Mouse (Mus musculus) hindbrain, embryonic 10.5 days (tissue): ENCODE data around the gene Aqp3. TPM values are rescaled to one million over a fixed set of nuclear protein-coding genes. Genes with fewer than 3 reads are reported as not detected.

Experiments used
- DNase-seq: peaks from one replicate; pipeline ENCODE4 v3.0.0-alpha.2; 2017; ENCODE audit warnings: low spot score
- H3K27ac ChIP-seq: fragments of 300-500 bp; sonication (generic); 2 replicates; pipeline ENCODE4 v1.5.1; 2016; ENCODE audit warnings: mild to moderate bottlenecking, moderate library complexity
- H3K27me3 ChIP-seq: fragments of 300-500 bp; sonication (generic); 2 replicates; pipeline ENCODE4 v1.6.1; 2016; ENCODE audit warnings: mild to moderate bottlenecking; ENCODE audit not compliant: poor library complexity, insufficient read depth, severe bottlenecking
- H3K36me3 ChIP-seq: fragments of 300-500 bp; sonication (generic); 2 replicates; pipeline ENCODE4 v1.6.1; 2016; ENCODE audit warnings: mild to moderate bottlenecking, moderate library complexity
- H3K4me1 ChIP-seq: fragments of 300-500 bp; sonication (generic); replicated peaks from 2 replicates; pipeline ENCODE4 v1.6.1; 2016; ENCODE audit warnings: mild to moderate bottlenecking
- H3K4me3 ChIP-seq: fragments of 300-500 bp; sonication (generic); 2 replicates; pipeline ENCODE4 v1.5.1; 2016; ENCODE audit warnings: mild to moderate bottlenecking, moderate library complexity
- H3K9me3 ChIP-seq: fragments of 300-500 bp; sonication (generic); 2 replicates; pipeline ENCODE4 v1.6.1; 2016; ENCODE audit warnings: mild to moderate bottlenecking, moderate library complexity
- WGBS: fragments of 180-500 bp; shearing (Covaris S2); methylation state at CpG from one replicate; pipeline ENCODE4 v1.1.7; 2016; 5-methylcytosine and 5-hydroxymethylcytosine counted together
- polyA plus RNA-seq: library from polyadenylated mRNA; unstranded; fragments of >200 nt; fragmentation: Nextera tagmentation; extraction: Ambion mirVana; gene quantifications from 2 replicates; pipeline ENCODE4 v1.2.1, GENCODE M21; 2016

The Aqp3 gene
- polyA plus RNA-seq, 1 experiment from 2014 or later: 3.1 TPM

- peak; percentile 99 for DNase-seq
- H3K4me3 ChIP-seq: peak within 1 kb of the TSS; percentile 74
- H3K9me3 ChIP-seq: no peaks in the 10 kb centered on the region
- H3K4me1 ChIP-seq: peaks cover 10% of the 10 kb centered on the region
- H3K27me3 ChIP-seq: no peaks in the 10 kb centered on the region
- peak within 1 kb of the TSS; percentile 83 for H3K27ac ChIP-seq
- peaks cover 40% of the 10 kb centered on the region for H3K36me3 ChIP-seq
- 2% methylated on average over 29 of the region's 29 CpGs for WGBS
These were observed 26.4 kb upstream of the Aqp3 start, which contains the start of gene Nol6 for GRCm38 (mm10) chr4:41124180-41124951. Nol6 (minus strand) TSS chr4:41124455.

GRCm38 (mm10) chr4:41118706-41119292 is 20.8 kb upstream of the Aqp3 start:
- H3K4me3 ChIP-seq: 0 out of 2 replicates have a peak overlapping the region, but pooled peaks have one; percentile 1
- H3K4me1 ChIP-seq: peaks cover 9% of the 10 kb centered on the region
- H3K27me3 ChIP-seq: no peaks in the 10 kb centered on the region
- H3K36me3 ChIP-seq: peaks cover 96% of the 10 kb centered on the region
- peak; percentile 56 for DNase-seq
- H3K27ac ChIP-seq: no peak overlapping the region
- WGBS: 72% methylated on average over 11 of the region's 11 CpGs
- no peaks in the 10 kb centered on the region for H3K9me3 ChIP-seq

- no peaks in the 10 kb centered on the region for H3K9me3 ChIP-seq
- no peak overlapping the region for H3K27ac ChIP-seq
- no peak for DNase-seq
- H3K4me3 ChIP-seq: no peak overlapping the region
- peaks cover 84% of the 10 kb centered on the region for H3K36me3 ChIP-seq
- H3K4me1 ChIP-seq: no peaks in the 10 kb centered on the region
- 77% methylated on average over 3 of the region's 3 CpGs for WGBS
- no peaks in the 10 kb centered on the region for H3K27me3 ChIP-seq
These were observed 18.8 kb upstream of the Aqp3 start for GRCm38 (mm10) chr4:41116817-41117216.

GRCm38 (mm10) chr4:41115793-41116192 is 17.8 kb upstream of the Aqp3 start:
- H3K27ac ChIP-seq: no peak overlapping the region
- H3K9me3 ChIP-seq: no peaks in the 10 kb centered on the region
- H3K27me3 ChIP-seq: no peaks in the 10 kb centered on the region
- no peaks in the 10 kb centered on the region for H3K4me1 ChIP-seq
- no peak for DNase-seq
- H3K36me3 ChIP-seq: peaks cover 74% of the 10 kb centered on the region
- WGBS: 96% methylated on average over 15 of the region's 15 CpGs
- H3K4me3 ChIP-seq: no peak overlapping the region

GRCm38 (mm10) chr4:41115074-41115473 is 17.1 kb upstream of the Aqp3 start:
- Histone ChIP-seq H3K36me3 (peaks cover 66% of the 10 kb centered on the region), H3K4me3 (no peak overlapping the region), H3K9me3 (no peaks in the 10 kb centered on the region), H3K27ac (no peak overlapping the region), H3K4me1 (no peaks in the 10 kb centered on the region), H3K27me3 (no peaks in the 10 kb centered on the region)
- DNase-seq: no peak
- 83% methylated on average over 6 of the region's 6 CpGs for WGBS

- WGBS: 82% methylated on average over 9 of the region's 9 CpGs
- H3K9me3 ChIP-seq: no peaks in the 10 kb centered on the region
- no peaks in the 10 kb centered on the region for H3K4me1 ChIP-seq
- no peak overlapping the region for H3K27ac ChIP-seq
- H3K27me3 ChIP-seq: no peaks in the 10 kb centered on the region
- no peak overlapping the region for H3K4me3 ChIP-seq
- no peak for DNase-seq
- peaks cover 61% of the 10 kb centered on the region for H3K36me3 ChIP-seq
These were observed 16.5 kb upstream of the Aqp3 start for GRCm38 (mm10) chr4:41114358-41115070.

GRCm38 (mm10) chr4:41108717-41109425 is 10.9 kb upstream of the Aqp3 start:
- no peaks in the 10 kb centered on the region for H3K9me3 ChIP-seq
- 83% methylated on average over 10 of the region's 10 CpGs for WGBS
- no peak overlapping the region for H3K4me3 ChIP-seq
- peaks cover 4% of the 10 kb centered on the region for H3K36me3 ChIP-seq
- H3K4me1 ChIP-seq: no peaks in the 10 kb centered on the region
- no peak for DNase-seq
- H3K27ac ChIP-seq: no peak overlapping the region
- no peaks in the 10 kb centered on the region for H3K27me3 ChIP-seq

- Histone ChIP-seq H3K4me3 (no peak overlapping the region), H3K4me1 (no peaks in the 10 kb centered on the region), H3K27ac (no peak overlapping the region), H3K9me3 (no peaks in the 10 kb centered on the region), H3K27me3 (no peaks in the 10 kb centered on the region), H3K36me3 (no peaks in the 10 kb centered on the region)
- 84% methylated on average over 4 of the region's 4 CpGs for WGBS
- DNase-seq: no peak
These were observed 9.5 kb upstream of the Aqp3 start for GRCm38 (mm10) chr4:41107440-41107839.

- Histone ChIP-seq H3K36me3 (no peaks in the 10 kb centered on the region), H3K9me3 (no peaks in the 10 kb centered on the region), H3K4me3 (no peak overlapping the region), H3K27me3 (peaks cover 19% of the 10 kb centered on the region), H3K27ac (no peak overlapping the region), H3K4me1 (peaks cover 9% of the 10 kb centered on the region)
- no peak for DNase-seq
These were observed 4.9 kb upstream of the Aqp3 start for GRCm38 (mm10) chr4:41102901-41103300.

GRCm38 (mm10) chr4:41100986-41101385 is 3.0 kb upstream of the Aqp3 start:
- Histone ChIP-seq H3K4me3 (no peak overlapping the region), H3K36me3 (no peaks in the 10 kb centered on the region), H3K27ac (no peak overlapping the region), H3K27me3 (peaks cover 38% of the 10 kb centered on the region), H3K9me3 (no peaks in the 10 kb centered on the region), H3K4me1 (peaks cover 25% of the 10 kb centered on the region)
- 47% methylated on average over 1 of the region's 1 CpGs for WGBS
- no peak for DNase-seq

GRCm38 (mm10) chr4:41098577-41098951 is 581 bp upstream of the Aqp3 start:
- peaks cover 26% of the 10 kb centered on the region for H3K4me1 ChIP-seq
- no peak overlapping the region for H3K27ac ChIP-seq
- peak overlapping the region; percentile 58 for H3K4me3 ChIP-seq
- peaks cover 52% of the 10 kb centered on the region for H3K27me3 ChIP-seq
- WGBS: 19% methylated on average over 11 of the region's 11 CpGs
- no peaks in the 10 kb centered on the region for H3K9me3 ChIP-seq
- DNase-seq: no peak
- H3K36me3 ChIP-seq: no peaks in the 10 kb centered on the region

GRCm38 (mm10) chr4:41097381-41097780 is 602 bp downstream of the Aqp3 start:
- Histone ChIP-seq H3K4me3 (peak overlapping the region; percentile 58), H3K4me1 (peaks cover 26% of the 10 kb centered on the region), H3K27ac (no peak overlapping the region), H3K36me3 (no peaks in the 10 kb centered on the region), H3K27me3 (peaks cover 52% of the 10 kb centered on the region), H3K9me3 (no peaks in the 10 kb centered on the region)
- WGBS: 42% methylated on average over 13 of the region's 13 CpGs
- no peak for DNase-seq
